Mouse (Mus musculus) right cerebral cortex, adult 2 months (tissue): Measurements from ENCODE around the gene Otop2.
A peak's percentile ranks its signal among the peaks of the same experiment; 100 is the strongest.

Experiments used
- DNase-seq, 2 experiments: peaks; one replicate each; pipeline ENCODE4 v3.0.0; 2021 to 2022; ENCODE audit warnings: low spot score in 2 of 2

The Otop2 gene

DNA sequence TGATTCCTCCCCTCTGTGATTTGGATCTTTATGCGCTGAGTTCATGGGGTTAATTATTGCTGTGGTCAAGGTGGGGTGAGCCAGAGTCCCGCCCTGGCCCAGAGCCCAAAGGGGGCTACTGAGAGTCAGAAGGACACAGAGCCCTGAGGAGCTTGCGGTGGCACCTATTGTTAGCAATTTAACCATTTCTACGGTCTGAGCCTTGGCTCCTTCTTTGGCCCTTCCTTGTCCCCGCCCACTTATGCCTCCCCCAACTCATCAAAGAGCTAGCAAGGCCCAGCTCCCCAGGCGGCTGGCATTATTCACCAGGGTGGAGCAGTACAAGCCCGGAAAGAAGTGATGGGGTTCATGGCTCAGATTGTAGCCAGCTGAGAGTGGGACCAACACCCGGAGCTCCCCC, at the start of gene Otop2:
Gene Otop2, plus strand, starts transcription at position 301 of the 400 bp plus-strand sequence.
- DNase-seq: no peak

DNA sequence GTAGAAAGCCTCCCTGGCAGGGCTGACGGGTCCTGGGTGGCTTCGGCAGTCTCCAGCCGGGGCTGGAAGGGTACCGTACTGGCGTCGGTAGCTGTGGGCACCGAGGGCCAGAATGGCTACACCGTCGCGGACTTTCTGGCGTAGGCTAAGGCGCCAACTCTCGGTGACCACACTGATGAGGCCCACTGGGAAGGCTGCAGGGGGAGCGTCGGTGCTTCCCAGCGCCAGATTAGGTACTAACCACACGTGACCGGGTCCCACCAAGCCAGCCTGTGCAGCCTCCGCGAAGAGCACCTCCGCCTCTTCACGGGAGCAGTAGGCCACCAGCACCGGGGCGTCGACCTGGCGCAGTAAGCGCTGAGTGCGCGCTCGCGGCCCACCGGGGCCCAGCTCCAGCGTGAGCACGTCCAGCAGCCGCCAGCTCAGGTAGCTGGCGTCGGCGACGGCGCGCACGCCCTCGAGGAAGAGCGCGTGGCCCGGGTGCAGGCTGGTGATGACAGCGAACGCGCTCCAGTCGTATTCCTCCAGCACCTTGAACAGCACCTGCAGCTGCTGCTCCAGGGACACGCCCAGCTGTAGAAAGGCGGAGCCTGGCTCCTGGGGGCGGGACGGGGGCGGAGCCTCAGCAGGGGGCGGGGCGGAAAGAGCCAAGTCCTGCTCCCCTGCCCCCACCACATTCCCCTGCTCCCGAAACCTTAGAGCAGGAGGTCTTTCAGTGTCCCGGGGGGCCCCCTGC, 49.0 kb upstream of the Otop2 start:
- DNase-seq: no peak

DNA sequence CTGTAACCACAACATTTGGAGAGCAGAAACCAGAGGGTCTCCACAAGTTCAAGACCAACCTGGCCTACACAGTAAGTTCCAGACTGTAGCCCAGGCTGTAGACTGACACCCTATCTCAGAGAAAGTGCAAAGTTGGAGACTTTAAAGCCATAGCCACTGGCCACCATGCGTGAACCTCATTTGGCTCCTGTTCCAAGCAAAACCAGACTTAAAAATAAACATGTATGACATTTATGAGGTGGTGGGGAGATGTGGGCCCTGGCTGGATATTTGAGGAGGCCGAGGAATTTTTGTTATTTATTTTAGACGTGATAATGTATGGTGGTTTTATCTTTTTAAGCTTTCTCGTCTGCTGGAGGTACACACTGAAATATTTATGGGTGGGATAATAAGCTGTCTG, 47.8 kb upstream of the Otop2 start:
- no peak for DNase-seq

DNA sequence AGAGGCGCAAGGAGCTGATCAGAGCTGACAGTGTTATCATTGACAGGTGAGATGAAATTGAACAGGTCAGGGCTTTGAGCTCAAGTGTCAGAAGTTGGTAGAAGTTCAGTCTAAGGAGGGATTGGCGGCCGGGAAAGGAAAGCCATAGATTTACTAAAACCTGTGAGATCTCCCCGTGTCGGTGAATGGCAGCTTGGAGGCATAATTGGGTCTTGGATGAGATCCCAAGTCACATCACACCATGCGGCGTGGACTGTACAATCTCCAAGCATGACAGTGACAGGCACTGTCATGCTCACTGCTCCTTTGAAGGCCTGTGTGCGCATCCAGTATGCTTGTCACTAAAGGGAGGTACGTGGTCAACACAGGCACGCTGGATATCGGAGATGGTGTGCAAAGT, 44.0 kb upstream of the Otop2 start:
- no peak for DNase-seq

- no peak for DNase-seq
Observed at GRCm38 (mm10) chr11:115264136-115264861, 42.7 kb upstream of the Otop2 start.

DNA sequence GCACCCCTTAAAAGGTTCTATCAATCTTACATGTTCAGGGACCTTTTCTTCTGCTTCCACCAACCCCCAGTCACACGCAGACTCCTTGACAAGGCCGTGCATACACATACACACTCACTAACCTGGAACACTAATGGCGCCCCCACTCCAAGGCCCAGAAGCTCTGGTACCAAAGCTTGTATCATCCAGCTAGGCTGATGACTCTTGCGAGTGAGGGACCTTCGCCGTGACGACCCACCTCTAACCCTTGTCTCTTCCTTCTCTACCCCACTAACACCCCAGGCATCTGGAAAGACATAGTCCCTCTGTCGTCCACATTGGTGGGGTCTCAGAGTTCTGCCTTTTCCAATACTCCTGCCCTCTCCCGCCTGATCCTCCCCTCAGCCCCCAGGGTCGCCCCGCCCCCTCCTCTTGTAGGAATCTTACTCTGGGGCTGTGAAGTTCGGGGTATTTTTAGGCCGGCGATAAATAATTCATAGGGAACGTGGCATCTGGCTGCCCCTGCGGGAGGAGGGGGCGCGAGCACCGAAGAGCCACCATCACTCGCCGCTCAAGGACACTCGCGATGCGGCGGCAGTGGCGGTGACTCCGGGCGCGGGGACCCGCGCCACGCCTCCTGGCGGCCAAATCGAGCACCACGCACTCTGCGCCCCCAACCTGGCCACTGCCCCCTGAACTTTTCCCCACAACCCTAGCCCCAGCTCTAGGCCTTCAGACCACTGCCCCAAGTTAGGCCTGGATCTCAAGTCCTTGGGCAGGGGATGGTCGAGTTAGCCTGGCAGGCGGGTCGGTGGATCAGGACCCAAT, 41.9 kb upstream of the Otop2 start:
- no peak for DNase-seq

DNA sequence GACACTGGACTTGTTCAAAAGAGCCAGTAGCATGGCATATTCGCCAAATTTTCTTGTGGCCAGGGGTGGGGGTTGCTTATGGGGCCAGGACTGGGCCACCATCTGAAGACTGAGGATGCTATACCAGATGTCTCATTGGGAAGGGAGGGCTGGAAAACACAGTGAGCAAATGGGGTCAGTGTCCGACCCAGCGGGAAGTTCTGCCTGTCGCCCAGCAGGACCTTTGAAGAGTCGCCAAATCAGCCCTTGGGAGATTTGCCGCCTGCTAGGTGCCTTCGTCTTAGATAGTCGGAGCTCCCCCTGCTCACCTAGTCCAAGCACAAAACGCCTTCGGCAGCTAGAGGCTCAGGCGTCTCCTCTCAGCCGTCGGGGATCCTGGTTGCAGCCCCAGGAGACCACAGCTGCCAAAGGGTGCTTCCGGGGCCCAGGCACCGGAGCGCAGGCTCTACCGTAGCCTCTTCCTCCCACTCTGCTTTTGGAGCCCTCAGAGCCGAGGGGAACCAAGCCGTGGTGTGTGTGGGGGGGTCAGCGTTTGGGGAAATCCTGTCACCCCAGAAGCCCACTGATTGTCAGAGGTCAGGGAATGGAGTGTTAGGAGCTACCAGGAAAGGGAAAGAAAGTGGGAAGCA, 41.1 kb upstream of the Otop2 start:
- no peak for DNase-seq

- DNase-seq: no peak
Observed at GRCm38 (mm10) chr11:115266400-115266778, 40.6 kb upstream of the Otop2 start.

DNA sequence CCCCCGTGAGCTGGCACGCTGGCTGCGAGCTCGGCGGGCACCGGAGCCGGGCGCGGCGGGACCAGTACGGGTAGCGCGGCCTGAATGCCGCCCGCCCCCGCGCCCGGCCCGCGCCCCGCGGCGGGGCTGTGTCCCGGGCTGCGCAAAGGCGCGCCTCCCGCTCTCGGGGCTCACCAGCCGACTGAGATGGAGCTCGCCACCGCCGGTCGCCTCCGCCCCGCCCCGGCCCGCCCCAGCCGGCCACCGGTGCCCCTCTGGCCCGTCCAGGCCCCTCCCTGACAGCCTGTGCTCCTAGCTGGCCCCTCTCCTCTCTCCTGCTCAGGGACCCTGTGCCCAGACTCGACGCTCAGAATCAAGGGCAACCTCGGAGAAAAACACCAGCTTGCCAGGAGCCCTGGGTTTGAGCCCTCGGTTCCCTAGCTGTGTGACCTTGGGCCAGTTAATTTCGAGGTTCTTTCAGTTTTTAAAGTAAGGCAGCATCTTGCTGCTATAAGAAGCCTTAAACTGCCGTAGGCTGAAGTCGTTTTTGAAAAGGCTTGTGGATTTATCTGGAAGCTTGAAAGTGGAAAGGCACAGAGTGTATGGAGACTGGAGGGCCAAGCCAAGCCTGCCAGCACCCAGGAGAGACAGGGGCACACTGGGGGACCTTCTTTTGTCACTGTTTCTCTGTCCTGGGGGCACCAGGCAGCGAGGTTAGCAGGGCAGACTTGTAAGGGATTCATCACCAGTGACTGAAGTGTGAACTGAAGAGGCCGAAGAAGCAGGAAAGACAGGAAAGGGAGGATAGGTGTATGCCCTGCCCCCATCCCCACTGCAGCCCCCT, 39.7 kb upstream of the Otop2 start, which contains the start of gene Grin2c:
Gene Grin2c, minus strand, starts transcription at position 183 of the 823 bp plus-strand sequence.
- DNase-seq: no peak

GRCm38 (mm10) chr11:115267958-115268357, 39.0 kb upstream of the Otop2 start:
- DNase-seq: no peak

- DNase-seq: no peak
Observed at GRCm38 (mm10) chr11:115269330-115270066, 37.5 kb upstream of the Otop2 start.

DNA sequence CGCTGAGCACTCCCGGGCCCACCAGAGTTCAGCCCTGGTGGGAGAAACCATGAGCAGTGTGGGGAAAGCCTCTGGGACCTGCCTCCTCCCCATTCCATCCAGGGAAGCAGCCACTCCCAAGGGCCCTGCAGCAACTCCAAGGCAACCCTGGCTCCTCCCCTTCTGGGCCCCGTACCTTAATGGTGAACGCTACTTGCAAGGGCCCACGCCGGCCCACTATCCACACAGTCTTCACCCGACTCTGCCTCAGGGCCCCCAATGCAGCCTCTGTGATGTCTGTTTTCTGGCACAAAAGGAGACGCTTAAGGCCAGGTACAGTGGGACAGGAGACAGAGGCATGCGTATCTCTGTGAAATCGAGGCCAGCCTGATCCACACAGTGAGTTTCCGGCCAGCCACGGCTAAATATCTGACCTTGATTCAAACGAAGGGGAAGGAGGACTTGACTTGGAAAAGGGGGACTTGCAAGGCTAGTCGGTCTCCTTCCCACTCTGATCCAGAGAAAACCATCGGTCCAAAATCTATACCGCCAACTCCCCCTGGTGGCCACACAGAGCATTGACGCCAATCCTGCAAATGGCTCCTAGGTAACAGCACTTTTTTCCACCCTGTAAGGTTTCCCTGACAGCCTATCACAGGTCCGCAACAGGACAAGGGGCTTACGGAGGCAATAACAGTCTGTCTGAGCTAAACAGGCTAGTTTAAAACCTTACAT, 36.7 kb upstream of the Otop2 start:
- DNase-seq: peak; percentile 88 to 94

- DNase-seq: no peak
Observed at GRCm38 (mm10) chr11:115271052-115271451, 35.9 kb upstream of the Otop2 start.

DNA sequence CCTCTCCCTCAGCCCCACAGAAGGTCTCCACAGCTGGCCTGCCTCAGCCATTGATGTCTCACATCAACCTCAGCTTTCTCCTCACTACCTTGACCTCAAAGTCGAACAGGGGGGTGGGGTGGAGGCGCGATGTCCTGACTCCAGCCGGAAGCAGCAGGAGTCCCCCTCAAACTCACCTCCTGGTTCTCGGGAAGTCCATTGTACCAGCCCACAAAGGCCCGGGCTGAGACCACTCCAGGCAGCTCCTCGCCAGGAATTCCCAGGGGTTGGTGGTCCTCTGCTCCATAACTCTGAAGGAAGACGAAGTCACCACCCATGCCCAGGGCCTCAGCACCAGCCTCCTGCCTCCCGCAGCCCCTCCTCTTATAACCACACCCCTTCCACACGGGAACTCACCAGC, 35.5 kb upstream of the Otop2 start:
- no peak for DNase-seq

- no peak for DNase-seq
Observed at GRCm38 (mm10) chr11:115272894-115273498, 34.0 kb upstream of the Otop2 start.

DNA sequence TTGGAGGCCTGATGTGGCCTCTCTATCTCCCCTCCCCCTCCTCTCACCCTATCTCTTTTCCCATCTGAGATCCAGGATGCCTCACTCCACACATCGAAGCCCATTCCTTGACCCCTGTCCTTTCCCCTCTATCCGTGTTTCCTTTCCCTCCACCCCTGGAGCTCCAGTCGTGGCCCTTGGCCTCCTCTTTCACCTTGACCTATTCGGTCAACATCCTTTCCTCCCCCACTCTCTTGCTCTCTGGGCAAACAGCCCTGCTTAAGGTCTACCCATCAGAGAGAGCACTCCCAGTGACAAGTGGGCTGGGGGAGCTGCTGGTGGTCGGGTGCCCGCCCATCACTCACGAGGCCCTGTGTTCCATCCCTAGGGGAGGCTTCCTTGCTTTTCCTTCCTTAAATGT, 33.2 kb upstream of the Otop2 start:
- no peak for DNase-seq

DNA sequence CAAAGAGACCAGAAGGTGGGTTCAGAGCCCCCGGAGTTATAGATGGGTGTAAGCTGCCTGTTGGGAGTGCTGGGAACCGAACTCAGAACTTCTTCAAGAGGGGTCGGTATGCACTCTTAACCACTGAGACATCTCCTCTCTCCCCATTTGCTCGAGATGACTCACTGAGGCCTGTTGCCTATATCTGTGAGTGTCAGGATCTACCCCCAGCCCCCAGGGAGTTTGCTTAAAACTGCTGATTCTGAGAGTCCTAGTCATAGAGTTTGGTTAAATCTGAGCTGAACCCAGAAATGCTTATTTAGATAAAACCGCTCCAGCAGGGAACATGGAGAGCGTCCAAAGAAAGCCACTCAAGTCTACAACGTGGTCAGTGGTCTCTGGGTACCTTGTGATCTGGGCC, 32.8 kb upstream of the Otop2 start:
- DNase-seq: no peak

GRCm38 (mm10) chr11:115274771-115275170, 32.2 kb upstream of the Otop2 start:
- DNase-seq: no peak

DNA sequence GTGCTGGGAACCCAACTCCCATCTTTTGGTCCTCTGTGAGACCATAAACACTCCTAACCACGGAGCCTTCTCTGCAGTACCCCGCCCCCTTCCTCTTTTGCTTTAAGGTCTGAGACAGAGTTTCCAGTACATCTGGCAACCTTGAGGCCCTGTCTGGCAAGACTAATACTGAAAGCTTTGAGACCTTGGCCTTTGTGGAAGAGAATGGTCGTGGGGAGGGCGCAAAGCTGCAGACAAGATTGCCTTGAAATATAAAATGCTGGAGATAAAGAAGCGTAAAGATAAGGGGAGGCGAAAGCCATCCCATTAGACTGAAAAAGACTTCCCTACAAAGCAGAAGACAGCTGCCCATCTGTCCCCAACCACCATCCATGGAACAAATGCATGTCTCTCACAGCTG, 31.5 kb upstream of the Otop2 start:
- no peak for DNase-seq
